Mouse (Mus musculus) ES-CJ7 (cell line): ENCODE data around the gene Ankrd9.

ENCODE experiments used
- DNase-seq: peaks from one replicate; pipeline ENCODE4 v3.0.0; 2011; ENCODE audit warnings: low read depth, low spot score

The Ankrd9 gene

GRCm38 (mm10) chr12:110990500-110990899 is 11.7 kb upstream of the Ankrd9 start:
- DNase-seq, result no peak

DNA sequence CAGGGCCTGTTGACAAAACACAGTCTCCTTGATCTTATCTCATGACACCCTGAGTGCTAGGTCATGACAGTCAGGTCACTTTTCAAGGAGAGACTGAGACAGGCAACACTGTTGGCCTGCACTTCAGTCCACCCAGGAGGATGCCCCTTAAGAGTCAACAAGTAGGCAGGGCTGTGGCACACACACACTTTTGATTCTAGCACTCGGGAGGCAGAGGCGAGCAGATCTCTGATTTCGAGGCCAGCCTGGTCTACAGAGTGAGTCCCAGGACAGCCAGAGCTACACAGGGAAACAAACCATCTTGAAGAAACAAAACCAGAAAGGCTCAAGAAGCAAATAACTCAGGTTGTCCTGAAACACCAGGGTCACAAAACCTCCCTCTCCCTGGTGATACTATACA is 10.6 kb upstream of the Ankrd9 start:
- no peak for DNase-seq

DNA sequence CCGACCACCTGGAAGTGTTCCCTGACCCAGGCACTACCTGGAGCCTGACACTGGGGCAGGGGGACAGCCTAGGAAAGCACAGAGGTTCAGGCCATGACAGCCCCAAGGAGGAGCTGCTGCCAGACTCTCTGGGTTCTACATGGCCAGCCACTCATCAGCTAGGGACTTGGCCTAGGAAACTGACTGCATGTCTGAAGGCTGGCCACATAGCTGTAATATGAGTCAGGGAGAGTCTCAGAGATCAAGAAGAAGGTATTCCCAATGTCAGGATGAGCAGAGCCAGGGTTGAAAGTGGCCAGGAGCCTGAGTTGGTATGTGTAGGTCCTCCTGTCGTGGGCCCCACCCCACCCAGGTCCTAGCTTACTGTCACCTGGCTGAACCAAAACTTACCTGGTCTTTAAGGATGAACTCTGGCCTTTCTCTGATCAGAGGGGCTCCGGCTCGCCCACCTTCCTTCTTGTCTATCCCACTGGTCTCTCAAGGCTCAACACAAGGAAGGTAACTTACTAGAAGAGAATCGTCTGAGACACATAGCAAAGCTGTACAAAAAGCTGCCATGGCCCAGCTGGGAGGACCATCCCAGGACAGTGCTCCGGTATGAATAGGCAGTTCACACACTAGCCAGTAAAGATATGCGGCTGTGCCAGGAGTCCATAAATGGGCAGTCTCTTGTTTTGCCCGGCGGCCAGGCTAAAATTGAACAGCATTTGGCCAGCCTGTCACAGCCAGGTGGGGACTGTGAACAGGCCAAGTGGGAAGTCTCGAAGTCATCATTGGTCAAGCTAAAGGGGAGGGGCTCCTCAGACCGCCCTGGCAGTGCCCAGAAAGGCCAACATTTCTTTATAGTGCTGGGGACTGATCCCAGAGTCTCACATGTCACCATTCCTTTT is 7.9 kb upstream of the Ankrd9 start:
- no peak for DNase-seq

- no peak for DNase-seq
Measured at GRCm38 (mm10) chr12:110985141-110985540, 6.3 kb upstream of the Ankrd9 start.

GRCm38 (mm10) chr12:110984598-110984997 is 5.8 kb upstream of the Ankrd9 start:
- no peak for DNase-seq

- DNase-seq, result no peak
Measured at GRCm38 (mm10) chr12:110983714-110984113, 4.9 kb upstream of the Ankrd9 start.

GRCm38 (mm10) chr12:110983083-110983482 is 4.2 kb upstream of the Ankrd9 start:
- DNase-seq, result no peak

GRCm38 (mm10) chr12:110981736-110982135 is 2.9 kb upstream of the Ankrd9 start:
- no peak for DNase-seq

- DNase-seq, result no peak
Measured at GRCm38 (mm10) chr12:110979808-110980207, 968 bp upstream of the Ankrd9 start.

- DNase-seq, result no peak
Measured at GRCm38 (mm10) chr12:110977896-110978606, 789 bp downstream of the Ankrd9 start.

DNA sequence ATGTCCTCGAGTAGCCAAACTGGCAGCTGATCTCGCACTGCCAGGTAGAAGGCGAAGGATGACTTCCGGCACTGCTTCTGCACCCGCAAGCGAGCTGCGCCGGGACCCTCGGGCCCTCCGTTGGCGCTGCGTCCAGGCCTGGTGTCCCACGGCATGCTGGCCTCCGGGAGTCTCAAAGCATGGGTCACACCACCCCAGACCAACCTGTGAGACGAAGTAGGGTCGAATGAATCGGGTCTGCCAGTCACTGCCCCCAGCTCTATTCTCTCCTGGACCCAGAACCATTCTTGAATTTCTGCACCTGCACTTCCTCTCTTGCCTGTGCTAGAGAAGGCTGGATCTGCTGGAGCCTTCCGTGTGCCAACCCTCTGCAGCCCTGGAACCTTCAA is 1.5 kb downstream of the Ankrd9 start:
- no peak for DNase-seq

- peak; percentile 59 for DNase-seq
Measured at GRCm38 (mm10) chr12:110976589-110977344, 2.1 kb downstream of the Ankrd9 start.

DNA sequence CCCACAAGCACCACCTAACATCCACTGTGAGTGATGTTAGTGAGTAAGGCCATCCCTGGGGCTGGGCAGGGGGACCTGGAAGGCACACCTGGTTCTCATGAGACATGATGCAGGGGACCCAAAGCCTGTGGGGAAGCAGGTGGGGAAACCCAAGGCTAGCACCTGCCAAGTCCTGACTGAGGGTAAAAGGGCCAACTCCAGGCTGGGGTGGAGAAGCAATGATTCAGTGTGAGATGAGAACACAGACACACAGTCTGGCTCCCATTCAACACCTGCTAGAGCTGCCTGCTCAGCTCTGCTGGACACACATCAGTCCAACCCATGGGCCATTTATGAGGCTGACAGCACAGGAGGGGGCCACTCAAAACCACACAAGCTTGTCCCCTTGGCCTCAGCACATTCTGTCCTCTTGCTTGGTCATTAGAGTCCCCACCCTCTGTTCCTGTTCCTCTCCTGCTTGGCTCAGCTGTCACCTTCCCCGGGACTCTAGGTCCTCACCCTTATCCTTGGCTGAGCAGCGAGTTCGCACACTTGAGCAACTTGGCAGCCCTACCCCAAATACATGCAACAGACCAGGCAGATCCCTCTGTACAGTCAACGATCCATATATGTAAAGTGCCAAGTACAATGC is 2.9 kb downstream of the Ankrd9 start:
- no peak for DNase-seq

DNA sequence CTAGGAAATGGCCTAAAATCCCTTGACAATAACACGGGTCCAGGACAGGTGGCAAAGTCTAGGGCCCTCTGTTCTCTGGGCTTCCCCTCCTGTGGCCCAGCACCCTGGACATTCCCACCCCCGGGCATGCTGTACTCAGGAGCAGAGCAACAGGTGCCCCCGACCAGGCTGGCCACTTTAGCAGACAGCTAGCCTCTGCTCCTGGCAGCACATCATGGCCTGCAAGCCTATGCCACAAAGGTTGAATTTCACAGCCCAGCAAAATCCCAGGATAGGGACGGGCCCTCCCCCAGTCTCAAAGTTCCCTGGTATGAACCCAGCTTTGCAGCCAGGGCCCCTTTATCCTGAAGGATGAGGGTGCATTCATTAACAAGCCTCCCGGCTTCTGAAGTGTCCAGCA is 3.5 kb downstream of the Ankrd9 start:
- DNase-seq, result no peak

GRCm38 (mm10) chr12:110974726-110975125 is 4.1 kb downstream of the Ankrd9 start:
- no peak for DNase-seq

DNA sequence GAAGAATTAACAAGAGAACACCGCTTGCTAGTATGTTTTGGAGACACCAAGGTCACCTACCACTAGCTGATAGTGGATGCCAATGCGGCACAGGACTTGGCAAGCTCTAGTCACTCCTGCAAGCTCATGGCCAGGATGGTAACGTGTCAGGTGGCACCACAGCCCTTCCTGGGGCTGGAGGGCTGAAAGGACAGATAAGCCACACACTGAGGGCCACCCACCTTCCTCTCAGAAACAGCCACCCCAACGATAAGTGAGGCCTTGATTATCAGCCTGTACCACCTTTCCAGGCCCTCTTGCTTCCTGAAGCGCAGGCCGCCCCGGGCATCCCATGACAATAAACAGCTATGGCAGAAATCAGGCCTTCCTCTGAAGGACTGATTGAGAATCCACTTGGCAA is 4.5 kb downstream of the Ankrd9 start:
- DNase-seq, result no peak

DNA sequence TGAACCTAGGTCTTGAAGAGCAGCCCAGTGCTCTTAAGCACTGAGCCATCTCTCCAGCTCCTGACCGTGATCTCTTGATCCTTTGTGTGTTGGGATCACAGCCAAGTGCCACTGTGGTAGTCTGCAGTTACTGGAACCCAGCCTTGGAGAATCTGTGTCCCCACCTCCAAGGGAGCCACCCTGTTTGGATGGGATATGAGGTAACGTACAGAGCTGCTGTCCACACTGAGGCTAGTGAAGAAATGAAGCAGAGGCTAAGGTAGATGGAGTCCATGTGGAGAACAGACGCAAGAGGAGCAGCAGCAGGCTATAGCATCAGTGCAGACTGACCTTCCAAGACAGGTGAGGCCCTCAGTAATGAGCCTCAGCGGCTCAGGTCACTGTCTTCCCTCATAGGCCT is 5.0 kb downstream of the Ankrd9 start:
- no peak for DNase-seq

DNA sequence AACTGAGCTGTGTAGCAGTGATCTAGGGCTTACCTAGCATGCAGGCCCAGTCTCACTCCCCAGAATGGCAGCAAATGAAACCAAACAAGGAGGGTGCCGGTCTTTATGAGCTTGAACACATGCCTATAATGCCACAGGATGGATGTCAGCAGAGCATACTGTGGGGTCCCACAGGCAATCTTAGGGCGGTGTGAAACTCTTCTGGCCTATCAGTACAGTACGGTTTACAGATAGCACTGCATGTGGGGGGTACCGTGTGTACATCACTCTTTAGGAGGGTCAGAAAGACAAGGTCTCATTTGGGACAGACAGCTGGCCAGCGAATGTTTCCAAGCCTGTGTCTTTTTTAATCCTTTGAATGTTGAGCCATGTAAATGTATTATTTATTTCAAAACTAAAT is 6.9 kb downstream of the Ankrd9 start:
- no peak for DNase-seq

DNA sequence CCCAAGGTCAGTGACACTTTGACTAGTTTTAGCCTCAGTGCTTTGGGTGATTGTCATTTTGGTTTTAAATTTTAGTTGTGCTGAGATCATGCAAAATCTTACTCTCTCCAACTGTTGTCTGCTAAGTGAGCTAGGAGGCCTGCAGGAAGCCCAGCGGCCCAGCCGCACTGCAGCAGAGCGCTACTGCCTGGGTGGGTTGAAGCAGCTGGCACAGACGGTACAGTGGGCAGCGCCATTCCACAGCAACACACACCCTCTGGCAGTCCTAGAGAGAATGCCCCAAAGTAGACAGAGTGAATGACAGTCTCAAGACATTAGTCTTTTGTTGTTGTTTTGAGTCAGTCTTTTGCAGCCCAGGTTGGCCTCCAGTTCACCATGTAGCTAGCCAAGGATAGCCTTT is 8.4 kb downstream of the Ankrd9 start:
- DNase-seq, result no peak

GRCm38 (mm10) chr12:110967146-110967545 is 11.7 kb downstream of the Ankrd9 start:
- DNase-seq, result no peak

- peak; percentile 49 for DNase-seq
Measured at GRCm38 (mm10) chr12:110966079-110966478, 12.8 kb downstream of the Ankrd9 start.

- DNase-seq, result no peak
Measured at GRCm38 (mm10) chr12:110965500-110965899, 13.3 kb downstream of the Ankrd9 start.
